Mouse (Mus musculus): ENCODE data around the gene Pheta2.

The Pheta2 gene

DNA sequence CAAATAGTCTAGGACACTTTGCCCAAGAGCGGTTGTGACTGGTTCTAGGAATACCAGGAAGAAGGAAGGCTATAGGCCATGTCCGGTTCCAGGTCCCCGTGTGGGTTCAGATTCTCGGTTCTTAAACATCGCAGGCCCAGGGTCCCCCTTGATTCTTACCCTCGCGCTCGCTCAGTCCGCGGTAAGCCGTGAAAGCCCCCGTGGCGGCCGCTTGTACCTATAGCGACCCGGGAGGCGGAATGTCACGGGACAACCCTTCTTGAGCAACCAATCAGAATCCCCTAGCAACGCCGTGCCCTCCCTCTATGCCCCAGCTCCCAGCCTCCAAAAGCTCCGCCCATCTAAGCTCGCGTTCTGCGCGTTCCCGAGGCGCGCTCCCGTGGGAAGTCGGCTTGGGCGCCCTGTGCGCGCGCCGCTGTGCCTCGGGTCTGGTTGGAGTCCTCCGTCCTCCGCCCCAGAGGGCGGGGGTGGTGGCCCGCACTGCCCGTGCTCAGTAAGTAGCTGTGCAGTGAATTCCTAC lies at the start of gene Pheta2, which contains the start of the genes Naga and Smdt1:
Gene Pheta2, plus strand, starts transcription at position 350 of the 520 bp plus-strand sequence.
Gene Naga, minus strand, starts transcription at position 333 of the 520 bp plus-strand sequence.
Gene Smdt1, plus strand, starts transcription at position 367 of the 520 bp plus-strand sequence.
- peak; percentile 98 for DNase-seq (ENCODE audit: low read depth, low spot score)

DNA sequence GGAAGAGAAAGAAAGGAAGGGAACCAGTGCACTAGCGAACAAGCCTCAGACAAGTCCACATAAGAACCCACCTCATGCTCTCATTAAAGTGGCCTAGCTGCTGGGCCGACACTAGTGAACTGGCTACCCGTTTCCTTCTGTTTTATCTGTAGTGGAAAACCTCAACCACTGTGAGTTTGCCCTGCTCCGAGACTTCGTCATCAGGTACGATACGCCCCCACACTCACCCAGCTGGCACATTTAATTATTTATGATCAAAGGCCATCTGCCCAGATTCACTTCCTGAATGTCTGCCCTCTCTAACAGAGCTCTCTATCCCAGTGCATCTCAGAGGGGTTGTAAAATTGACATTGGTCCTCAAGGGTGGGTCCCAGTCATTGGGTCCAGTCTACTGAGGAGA lies 48.5 kb upstream of the Pheta2 start:
- DNase-seq (ENCODE audit: low read depth, low spot score): no peak

DNA sequence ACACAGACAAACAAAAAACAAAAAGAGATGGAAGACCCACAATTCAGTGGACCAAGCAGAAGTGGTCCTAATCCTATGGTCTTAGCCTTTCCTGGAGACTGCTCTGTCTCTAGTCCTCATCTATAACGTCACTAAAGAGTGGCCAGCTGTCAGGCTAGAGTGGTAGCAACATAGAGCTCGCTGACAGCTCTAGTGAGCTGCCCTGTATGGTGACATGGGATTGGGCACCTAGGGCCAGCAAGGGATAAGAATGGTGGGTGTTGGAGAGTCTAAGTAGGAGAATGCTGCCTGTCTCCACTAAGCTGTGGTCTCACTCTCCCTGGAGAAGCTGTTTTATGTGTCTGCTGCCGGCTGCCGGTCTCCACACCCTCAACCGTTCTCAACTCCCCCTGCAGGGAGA lies 45.9 kb upstream of the Pheta2 start:
- DNase-seq (ENCODE audit: low read depth, low spot score): no peak

DNA sequence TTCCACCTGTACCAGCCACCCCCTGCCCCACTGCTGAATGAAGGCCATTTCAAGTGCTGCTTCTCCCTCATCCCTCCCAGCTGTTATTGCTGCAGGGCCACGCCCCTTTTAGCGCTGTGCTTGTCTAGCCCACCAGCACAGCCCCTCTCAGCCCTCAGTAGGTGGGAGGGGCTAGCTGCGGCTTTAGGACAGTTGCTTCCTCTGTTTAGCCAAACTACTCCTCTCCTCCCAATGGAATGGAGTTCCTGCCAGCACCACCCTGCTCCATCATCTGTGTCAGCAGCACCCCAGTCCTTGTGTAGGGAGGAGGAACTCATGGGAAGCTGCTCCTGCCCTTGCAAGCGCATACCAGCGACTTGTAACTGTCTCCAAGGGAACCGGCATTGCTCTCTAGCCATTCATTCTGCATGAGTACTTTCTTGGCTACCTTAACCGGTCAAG lies 45.5 kb upstream of the Pheta2 start:
- no peak for DNase-seq (ENCODE audit: low read depth, low spot score)

DNA sequence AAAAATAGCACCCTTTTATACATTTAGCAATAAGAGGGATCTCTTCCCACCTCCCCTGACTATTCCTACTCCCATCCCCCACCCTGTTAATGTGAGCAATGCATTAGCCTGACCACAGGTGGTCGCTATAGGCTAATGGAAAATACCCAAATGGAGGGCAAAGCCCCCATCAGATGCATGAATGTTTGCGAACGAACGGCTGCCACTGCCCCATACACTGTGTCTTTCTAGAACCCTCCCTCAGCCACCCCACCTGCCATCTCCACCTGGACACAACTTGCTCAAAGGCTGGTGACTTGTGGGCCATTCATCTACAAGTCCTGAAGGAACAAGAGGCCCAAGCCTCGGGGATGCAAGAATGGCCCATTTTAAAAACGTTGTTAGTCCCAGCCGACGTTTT lies 44.7 kb upstream of the Pheta2 start:
- DNase-seq (ENCODE audit: low read depth, low spot score): peak; percentile 30

DNA sequence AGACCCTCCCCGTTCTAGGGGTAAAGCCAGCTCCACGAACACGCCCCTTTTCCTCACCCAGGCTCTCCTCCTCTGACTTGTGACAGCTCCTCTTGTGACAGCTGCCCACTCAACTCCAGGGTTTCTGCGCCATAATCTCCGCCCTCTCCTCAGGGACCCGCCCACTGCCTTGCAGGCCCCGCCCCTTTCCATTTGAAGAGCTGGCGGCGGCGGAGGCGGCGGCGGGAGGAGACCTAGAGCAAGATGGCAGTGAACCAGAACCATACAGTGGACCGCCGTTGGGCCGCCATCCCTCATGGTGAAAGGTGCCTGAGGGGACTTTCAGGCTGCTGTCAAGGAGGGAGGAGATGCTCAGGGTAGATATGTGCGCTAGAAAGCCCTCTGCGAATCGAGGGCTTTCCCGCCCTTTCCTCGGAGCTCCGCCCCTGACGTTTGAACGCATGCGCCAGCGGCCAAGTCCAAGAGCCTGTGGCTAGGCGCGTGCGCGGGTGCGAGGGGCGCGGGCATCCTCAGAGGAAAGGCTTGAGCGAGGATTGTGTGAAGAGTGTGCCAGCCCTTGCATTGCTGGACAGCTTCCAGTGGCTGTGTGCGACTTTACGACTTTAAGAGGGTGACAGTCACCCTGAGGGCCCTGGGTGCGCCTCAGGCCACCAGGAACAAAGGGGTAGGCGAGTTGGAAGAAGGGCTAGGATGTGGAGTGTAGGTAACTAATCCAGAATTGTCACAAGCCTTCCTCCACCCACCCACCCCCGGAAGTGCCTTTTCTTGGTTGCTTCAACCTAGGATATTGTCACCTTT lies 39.8 kb upstream of the Pheta2 start, which contains the start of gene Wbp2nl:
Gene Wbp2nl, plus strand, starts transcription at position 191 of the 798 bp plus-strand sequence.
- DNase-seq (ENCODE audit: low read depth, low spot score): no peak

GRCm38 (mm10) chr15:82307107-82307506 lies 31.6 kb upstream of the Pheta2 start:
- no peak for DNase-seq (ENCODE audit: low read depth, low spot score)

- DNase-seq (ENCODE audit: low read depth, low spot score): no peak
Measured at GRCm38 (mm10) chr15:82308416-82308815, 30.3 kb upstream of the Pheta2 start.

DNA sequence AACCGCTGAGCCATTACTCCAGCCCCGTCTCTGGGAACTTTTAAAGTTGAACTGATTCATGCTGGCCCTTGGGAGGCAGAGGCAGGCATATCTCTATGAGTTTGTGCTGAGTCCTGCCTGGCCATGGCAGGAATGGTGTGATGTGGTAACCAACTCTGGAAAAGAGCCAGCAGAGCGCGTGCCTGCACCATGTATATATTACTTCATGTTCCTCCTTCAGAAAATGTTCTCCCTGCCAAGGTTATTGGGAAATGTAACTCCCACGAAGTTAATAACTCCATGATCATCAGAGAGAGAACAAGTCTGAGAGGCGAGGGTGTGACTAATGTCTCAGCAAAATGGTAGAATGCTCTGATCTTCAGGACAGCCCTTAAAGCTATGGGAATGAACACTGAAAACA lies 20.9 kb upstream of the Pheta2 start:
- no peak for DNase-seq (ENCODE audit: low read depth, low spot score)

- DNase-seq (ENCODE audit: low read depth, low spot score): no peak
Measured at GRCm38 (mm10) chr15:82319613-82320012, 19.1 kb upstream of the Pheta2 start.

GRCm38 (mm10) chr15:82322195-82322594 lies 16.5 kb upstream of the Pheta2 start:
- DNase-seq (ENCODE audit: low read depth, low spot score): no peak

DNA sequence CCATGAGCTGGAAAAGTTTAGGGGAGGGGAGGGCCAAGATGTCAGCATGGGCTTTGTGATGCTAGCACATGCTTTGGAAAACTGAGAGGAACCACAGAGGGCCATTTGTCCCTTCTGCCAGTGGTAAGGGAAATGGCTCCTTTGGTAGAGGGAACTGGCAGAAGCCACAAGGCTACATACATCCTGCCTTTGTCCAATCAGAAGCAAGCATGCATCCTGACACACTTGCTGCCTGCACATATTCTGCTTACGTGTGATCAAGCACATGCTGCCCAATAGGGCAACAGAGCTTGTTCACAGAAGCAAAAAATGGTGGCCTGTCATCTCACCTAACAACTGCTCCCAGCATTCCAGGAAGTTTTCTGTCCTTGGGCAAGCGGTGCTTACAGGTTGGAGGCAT lies 13.4 kb upstream of the Pheta2 start:
- DNase-seq (ENCODE audit: low read depth, low spot score): no peak

DNA sequence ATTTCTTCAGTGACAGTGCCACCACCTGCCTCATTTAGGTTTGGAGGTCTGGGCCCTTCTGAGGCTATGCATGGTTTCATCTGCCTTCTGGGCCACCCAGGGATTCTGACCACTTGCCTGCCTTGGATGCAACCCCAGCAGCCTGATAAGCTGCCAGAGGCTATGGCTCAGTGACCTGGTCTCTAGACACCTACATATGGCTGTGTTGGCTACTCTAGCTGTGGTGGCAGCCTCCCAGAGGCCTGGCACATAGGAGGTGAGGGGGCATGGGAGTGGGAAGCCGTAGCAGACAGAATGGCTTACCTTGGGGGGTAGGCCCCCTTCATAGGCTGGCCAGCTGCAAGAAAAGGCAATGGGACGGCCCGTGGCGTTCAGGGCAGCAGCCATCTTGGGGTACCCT lies 3.5 kb upstream of the Pheta2 start:
- DNase-seq (ENCODE audit: low read depth, low spot score): no peak

- no peak for DNase-seq (ENCODE audit: low read depth, low spot score)
Measured at GRCm38 (mm10) chr15:82336629-82337028, 2.1 kb upstream of the Pheta2 start.

DNA sequence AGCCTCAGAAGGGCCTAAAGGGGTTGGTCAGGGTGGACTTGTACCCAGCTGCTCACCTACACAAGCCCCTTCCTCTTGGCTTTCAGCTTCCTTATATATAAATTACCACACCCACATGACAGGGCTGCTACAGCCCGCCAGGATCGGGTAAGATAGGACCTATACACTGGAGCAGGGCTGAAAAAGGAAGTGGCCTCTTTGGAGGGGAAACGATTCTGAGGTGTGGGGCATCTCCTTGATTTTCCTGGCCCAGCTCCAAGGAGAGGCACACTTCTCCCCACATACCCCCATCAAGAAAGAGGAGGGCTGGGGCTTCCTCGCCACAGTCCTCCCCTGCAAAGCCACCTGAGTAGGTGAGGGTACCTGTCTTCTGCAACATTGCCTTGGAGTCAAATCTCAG lies 867 bp upstream of the Pheta2 start:
- DNase-seq (ENCODE audit: low read depth, low spot score): peak; percentile 61

- no peak for DNase-seq (ENCODE audit: low read depth, low spot score)
Measured at GRCm38 (mm10) chr15:82339150-82339549, 408 bp downstream of the Pheta2 start.

DNA sequence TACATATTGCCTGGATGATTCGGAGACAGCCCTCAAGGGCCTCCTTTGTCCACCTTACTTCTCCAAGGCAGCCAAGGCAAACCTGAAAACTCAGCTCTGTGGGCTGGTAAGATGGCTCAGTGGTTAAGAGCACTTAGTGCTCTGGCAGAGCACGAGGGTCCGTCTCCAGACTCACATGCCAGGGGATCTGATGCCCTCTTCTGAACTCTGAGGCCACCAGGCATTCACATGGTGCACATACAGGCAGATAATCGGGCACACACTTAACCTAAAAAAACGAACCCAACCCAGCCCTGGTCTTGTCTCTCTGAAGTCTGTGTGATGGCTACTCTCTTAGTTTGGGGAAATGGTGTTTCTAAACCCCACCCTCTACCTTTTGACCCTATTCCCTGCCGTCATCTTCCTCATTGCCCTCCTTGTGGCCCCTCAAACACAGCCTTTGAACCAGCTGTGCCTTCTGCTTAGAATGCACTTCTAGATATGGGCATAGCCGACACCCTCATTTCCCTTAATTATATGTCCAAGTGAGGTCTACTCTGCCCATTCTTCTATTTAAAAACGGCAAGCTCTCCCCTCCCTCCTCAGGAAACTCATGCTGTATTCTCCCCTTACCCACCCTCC lies 1.0 kb downstream of the Pheta2 start:
- DNase-seq (ENCODE audit: low read depth, low spot score): no peak

GRCm38 (mm10) chr15:82340414-82341035 lies 1.8 kb downstream of the Pheta2 start:
- no peak for DNase-seq (ENCODE audit: low read depth, low spot score)

- no peak for DNase-seq (ENCODE audit: low read depth, low spot score)
Measured at GRCm38 (mm10) chr15:82341036-82341501, 2.3 kb downstream of the Pheta2 start.

GRCm38 (mm10) chr15:82341675-82342542 lies 3.2 kb downstream of the Pheta2 start:
- DNase-seq (ENCODE audit: low read depth, low spot score): no peak

DNA sequence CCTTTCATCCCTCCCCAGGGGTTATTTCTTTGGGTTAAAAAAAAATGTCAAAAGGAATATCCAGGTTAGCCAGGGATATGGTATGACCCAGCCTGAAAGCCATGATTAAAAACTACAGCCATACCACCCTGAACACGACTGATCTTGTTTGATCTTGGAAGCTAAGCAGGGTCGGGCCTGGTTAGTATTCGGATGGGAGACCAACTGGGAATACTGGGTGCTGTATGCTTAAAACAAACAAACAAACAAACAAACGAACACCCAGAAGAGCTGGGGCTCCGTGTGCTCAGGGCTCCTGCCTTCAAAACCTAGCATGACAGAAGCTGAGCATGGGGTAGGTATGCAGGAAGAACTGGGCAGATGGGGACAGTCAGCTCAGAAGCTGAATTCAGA lies 3.8 kb downstream of the Pheta2 start:
- DNase-seq (ENCODE audit: low read depth, low spot score): no peak

Data from A20 (cell line).